Mouse (Mus musculus) small intestine, adult 2 months (tissue): Measurements from ENCODE around the gene Apof.

ENCODE experiments used
- CTCF ChIP-seq: fragments of 200-500 bp; IDR thresholded peaks from 2 replicates; pipeline ENCODE4 v1.5.1; 2012; ENCODE audit warnings: low read depth, mild to moderate bottlenecking, control low read depth, inconsistent platforms, low read length, moderate library complexity, mixed read lengths; ENCODE audit not compliant: insufficient replicate concordance, insufficient read length; ENCODE audit errors: extremely low read depth
- POLR2A ChIP-seq: fragments of 200-500 bp; IDR thresholded peaks from 2 replicates; pipeline ENCODE4 v1.6.1; 2012; ENCODE audit warnings: low read depth, mild to moderate bottlenecking, control low read depth, inconsistent platforms, low read length, moderate library complexity

DNA sequence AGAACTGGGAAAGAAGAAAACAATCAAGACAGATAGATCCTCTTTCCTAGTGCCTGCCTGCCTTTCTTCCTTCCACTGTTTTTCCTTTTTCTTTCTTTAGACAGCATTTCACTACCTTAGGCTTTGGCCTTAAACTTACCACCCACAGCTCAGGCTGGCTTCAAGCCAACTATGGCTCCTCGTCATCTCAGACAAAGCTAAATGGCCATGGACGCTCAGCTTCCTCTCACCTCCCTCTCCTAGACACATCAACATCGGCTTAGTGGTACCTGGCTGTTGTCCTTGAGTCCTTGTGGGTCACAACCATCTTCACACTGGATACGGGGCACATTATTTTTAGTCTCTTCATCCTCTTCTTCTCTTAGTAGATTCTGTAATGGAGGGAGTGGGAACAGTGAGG lies 28.8 kb downstream of the Apof start:
- TF ChIP-seq POLR2A (no peak), CTCF (no peak)
